Mouse (Mus musculus) brain, embryonic 18.5 days (tissue): ENCODE measurements at regions not wholly inside any gene's neighbourhood (a gene's known extent, or its start where the extent isn't known, plus 50 kb on each side); places are given as distances from the start of the nearest gene placed in this dataset.

ENCODE experiments used
- DNase-seq: peaks from one replicate; pipeline ENCODE4 v3.0.0-alpha.2; 2012; ENCODE audit warnings: low read depth, low spot score

GRCm38 (mm10) chr6:17224852-17225251 is 56.1 kb upstream of the Cav2 start:
- no peak for DNase-seq

- no peak for DNase-seq
Observed at GRCm38 (mm10) chr6:17226483-17226882, 54.5 kb upstream of the Cav2 start.
